Mouse (Mus musculus): Measurements from ENCODE around the gene Nr6a1. TPM values are rescaled to one million over a fixed set of nuclear protein-coding genes. Genes with fewer than 3 reads are reported as not detected.

The Nr6a1 gene
- polyA plus RNA-seq, 1 experiment from 2014 or later: 0.39 TPM

- Histone ChIP-seq H3K9ac (no peak overlapping the region), H3K4me2 (no peak overlapping the region), H3K36me3 (no peaks in the 10 kb centered on the region), H3K27ac (no peak overlapping the region), H3K4me1 (replicated peaks) (peaks cover 18% of the 10 kb centered on the region), H3K27me3 (no peaks in the 10 kb centered on the region), H3K9me3 (replicated peaks) (no peaks in the 10 kb centered on the region), H3K4me3 (no peak overlapping the region)
- 56% methylated on average over 5 of the region's 5 CpGs for WGBS
- no peak for ATAC-seq (replicated peaks; ENCODE audit: insufficient number of reproducible peaks, insufficient read depth, low FRiP score, low read depth)
Observed at GRCm38 (mm10) chr2:38953152-38953883, 25.8 kb upstream of the Nr6a1 start.

- WGBS: 22% methylated on average over 7 of the region's 7 CpGs
Observed at GRCm38 (mm10) chr2:38950281-38950719, 22.8 kb upstream of the Nr6a1 start.

GRCm38 (mm10) chr2:38947566-38947965 lies 20.1 kb upstream of the Nr6a1 start:
- Histone ChIP-seq H3K36me3 (no peaks in the 10 kb centered on the region), H3K27me3 (no peaks in the 10 kb centered on the region), H3K27ac (peak overlapping the region; percentile 42; the same call in 1 of the 2 replicates), H3K4me1 (replicated peaks) (peaks cover 21% of the 10 kb centered on the region), H3K9ac (no peak overlapping the region), H3K4me2 (no peak overlapping the region), H3K9me3 (replicated peaks) (no peaks in the 10 kb centered on the region), H3K4me3 (no peak overlapping the region)
- 0 out of 2 replicates have a peak, but pooled peaks have one; percentile 3 for ATAC-seq (replicated peaks; ENCODE audit: insufficient number of reproducible peaks, insufficient read depth, low FRiP score, low read depth)
- WGBS: 53% methylated on average over 7 of the region's 7 CpGs

More at GRCm38 (mm10) chr2:38950281-38950719, 22.8 kb upstream of the Nr6a1 start:
- peak; percentile 93 for ATAC-seq (replicated peaks; ENCODE audit: insufficient number of reproducible peaks, insufficient read depth, low FRiP score, low read depth)
- H3K4me2 ChIP-seq: peak overlapping the region; percentile 42
- peak overlapping the region; percentile 79 for H3K27ac ChIP-seq
- no peaks in the 10 kb centered on the region for H3K36me3 ChIP-seq
- no peak overlapping the region for H3K4me3 ChIP-seq
- 0 out of 2 replicates have a peak overlapping the region, but pooled peaks have one; percentile 12 for H3K9ac ChIP-seq
- no peaks in the 10 kb centered on the region for H3K27me3 ChIP-seq
- H3K9me3 ChIP-seq (replicated peaks): no peaks in the 10 kb centered on the region
- peaks cover 18% of the 10 kb centered on the region for H3K4me1 ChIP-seq (replicated peaks)

- 0 out of 2 replicates have a peak, but pooled peaks have one; percentile 6 for ATAC-seq (replicated peaks; ENCODE audit: insufficient number of reproducible peaks, insufficient read depth, low FRiP score, low read depth)
- WGBS: 70% methylated on average over 3 of the region's 3 CpGs
- Histone ChIP-seq H3K9me3 (replicated peaks) (no peaks in the 10 kb centered on the region), H3K4me2 (no peak overlapping the region), H3K27ac (no peak overlapping the region), H3K4me1 (replicated peaks) (peaks cover 4% of the 10 kb centered on the region), H3K36me3 (no peaks in the 10 kb centered on the region), H3K27me3 (no peaks in the 10 kb centered on the region), H3K4me3 (no peak overlapping the region), H3K9ac (no peak overlapping the region)
Observed at GRCm38 (mm10) chr2:38944460-38945161, 17.1 kb upstream of the Nr6a1 start.

GRCm38 (mm10) chr2:38943977-38944376 lies 16.5 kb upstream of the Nr6a1 start:
- H3K9ac ChIP-seq: no peak overlapping the region
- no peak overlapping the region for H3K27ac ChIP-seq
- H3K27me3 ChIP-seq: no peaks in the 10 kb centered on the region
- H3K36me3 ChIP-seq: no peaks in the 10 kb centered on the region
- no peak overlapping the region for H3K4me3 ChIP-seq
- 49% methylated on average over 2 of the region's 2 CpGs for WGBS
- no peaks in the 10 kb centered on the region for H3K9me3 ChIP-seq (replicated peaks)
- ATAC-seq (replicated peaks; ENCODE audit: insufficient number of reproducible peaks, insufficient read depth, low FRiP score, low read depth): no peak
- peaks cover 3% of the 10 kb centered on the region for H3K4me1 ChIP-seq (replicated peaks)
- H3K4me2 ChIP-seq: no peak overlapping the region

GRCm38 (mm10) chr2:38943161-38943560 lies 15.7 kb upstream of the Nr6a1 start:
- Histone ChIP-seq H3K4me2 (no peak overlapping the region), H3K27ac (no peak overlapping the region), H3K4me1 (replicated peaks) (peaks cover 3% of the 10 kb centered on the region), H3K9ac (no peak overlapping the region), H3K9me3 (replicated peaks) (no peaks in the 10 kb centered on the region), H3K36me3 (no peaks in the 10 kb centered on the region), H3K27me3 (no peaks in the 10 kb centered on the region), H3K4me3 (no peak overlapping the region)
- ATAC-seq (replicated peaks; ENCODE audit: insufficient number of reproducible peaks, insufficient read depth, low FRiP score, low read depth): no peak
- 74% methylated on average over 5 of the region's 5 CpGs for WGBS

GRCm38 (mm10) chr2:38941898-38942297 lies 14.4 kb upstream of the Nr6a1 start:
- no peak overlapping the region for H3K27ac ChIP-seq
- 68% methylated on average over 2 of the region's 2 CpGs for WGBS
- no peaks in the 10 kb centered on the region for H3K27me3 ChIP-seq
- peaks cover 3% of the 10 kb centered on the region; the same call in 1 of the 2 replicates for H3K4me1 ChIP-seq (replicated peaks)
- no peak overlapping the region for H3K4me2 ChIP-seq
- no peak overlapping the region for H3K9ac ChIP-seq
- H3K9me3 ChIP-seq (replicated peaks): no peaks in the 10 kb centered on the region
- no peak overlapping the region for H3K4me3 ChIP-seq
- no peak for ATAC-seq (replicated peaks; ENCODE audit: insufficient number of reproducible peaks, insufficient read depth, low FRiP score, low read depth)
- H3K36me3 ChIP-seq: no peaks in the 10 kb centered on the region

GRCm38 (mm10) chr2:38941426-38941825 lies 13.9 kb upstream of the Nr6a1 start:
- Histone ChIP-seq H3K9ac (no peak overlapping the region), H3K4me2 (no peak overlapping the region), H3K4me1 (replicated peaks) (peaks cover 3% of the 10 kb centered on the region; the same call in 1 of the 2 replicates), H3K27me3 (no peaks in the 10 kb centered on the region), H3K9me3 (replicated peaks) (no peaks in the 10 kb centered on the region), H3K4me3 (no peak overlapping the region), H3K27ac (no peak overlapping the region), H3K36me3 (no peaks in the 10 kb centered on the region)
- ATAC-seq (replicated peaks; ENCODE audit: insufficient number of reproducible peaks, insufficient read depth, low FRiP score, low read depth): no peak
- 81% methylated on average over 14 of the region's 14 CpGs for WGBS

- WGBS: 66% methylated on average over 2 of the region's 2 CpGs
- Histone ChIP-seq H3K4me3 (no peak overlapping the region), H3K27me3 (no peaks in the 10 kb centered on the region), H3K27ac (no peak overlapping the region), H3K9ac (no peak overlapping the region), H3K4me2 (no peak overlapping the region), H3K36me3 (no peaks in the 10 kb centered on the region), H3K4me1 (replicated peaks) (peaks cover 15% of the 10 kb centered on the region), H3K9me3 (replicated peaks) (no peaks in the 10 kb centered on the region)
- no peak for ATAC-seq (replicated peaks; ENCODE audit: insufficient number of reproducible peaks, insufficient read depth, low FRiP score, low read depth)
Observed at GRCm38 (mm10) chr2:38939047-38939446, 11.6 kb upstream of the Nr6a1 start.

- WGBS: 81% methylated on average over 1 of the region's 1 CpGs
Observed at GRCm38 (mm10) chr2:38938007-38938406, 10.5 kb upstream of the Nr6a1 start.

GRCm38 (mm10) chr2:38937396-38937795 lies 9.9 kb upstream of the Nr6a1 start:
- 73% methylated on average over 3 of the region's 3 CpGs for WGBS
- no peak overlapping the region for H3K27ac ChIP-seq

More at GRCm38 (mm10) chr2:38938007-38938406, 10.5 kb upstream of the Nr6a1 start:
- Histone ChIP-seq H3K9ac (no peak overlapping the region), H3K9me3 (replicated peaks) (no peaks in the 10 kb centered on the region), H3K4me1 (replicated peaks) (peaks cover 19% of the 10 kb centered on the region), H3K27ac (no peak overlapping the region), H3K27me3 (no peaks in the 10 kb centered on the region), H3K4me3 (no peak overlapping the region), H3K36me3 (no peaks in the 10 kb centered on the region), H3K4me2 (no peak overlapping the region)
- no peak for ATAC-seq (replicated peaks; ENCODE audit: insufficient number of reproducible peaks, insufficient read depth, low FRiP score, low read depth)

More at GRCm38 (mm10) chr2:38937396-38937795, 9.9 kb upstream of the Nr6a1 start:
- Histone ChIP-seq H3K4me2 (no peak overlapping the region), H3K36me3 (no peaks in the 10 kb centered on the region), H3K9ac (no peak overlapping the region), H3K4me1 (replicated peaks) (peaks cover 20% of the 10 kb centered on the region), H3K4me3 (no peak overlapping the region), H3K9me3 (replicated peaks) (no peaks in the 10 kb centered on the region), H3K27me3 (no peaks in the 10 kb centered on the region)
- no peak for ATAC-seq (replicated peaks; ENCODE audit: insufficient number of reproducible peaks, insufficient read depth, low FRiP score, low read depth)
